Mouse (Mus musculus) heart, embryonic 13.5 days (tissue): ENCODE measurements around the gene Crip2. TPM values are rescaled to one million over a fixed set of nuclear protein-coding genes. Genes with fewer than 3 reads are reported as not detected.
A peak's percentile ranks its signal among the peaks of the same experiment; 100 is the strongest.

Experiments used
- ATAC-seq: fragments of 200-750 bp; cut with Nextera tagmentation; 2 replicates; pipeline ENCODE4 v1.8.0; 2017; ENCODE audit warnings: moderate TSS enrichment; ENCODE audit not compliant: insufficient number of reproducible peaks, low FRiP score, low TSS enrichment; ENCODE audit errors: extremely low read depth
- H3K27ac ChIP-seq: fragments of 300-500 bp; sonication (generic); replicated peaks from 2 replicates; pipeline ENCODE4 v1.5.1; 2015; ENCODE audit warnings: moderate library complexity, mild to moderate bottlenecking, inconsistent platforms
- H3K27me3 ChIP-seq: fragments of 300-500 bp; sonication (generic); replicated peaks from 2 replicates; pipeline ENCODE4 v1.6.1; 2015; ENCODE audit warnings: mild to moderate bottlenecking, inconsistent platforms
- H3K36me3 ChIP-seq: fragments of 300-500 bp; sonication (generic); 2 replicates; pipeline ENCODE4 v1.6.1; 2015; ENCODE audit warnings: mild to moderate bottlenecking, inconsistent platforms
- H3K4me1 ChIP-seq: fragments of 300-500 bp; sonication (generic); 2 replicates; pipeline ENCODE4 v1.6.1; 2015; ENCODE audit warnings: inconsistent platforms
- H3K4me2 ChIP-seq: fragments of 300-500 bp; sonication (generic); 2 replicates; pipeline ENCODE4 v1.6.1; 2015; ENCODE audit warnings: inconsistent platforms, mild to moderate bottlenecking, moderate library complexity
- H3K4me3 ChIP-seq: fragments of 300-500 bp; sonication (generic); 2 replicates; pipeline ENCODE4 v1.5.1; 2015; ENCODE audit warnings: moderate library complexity, mild to moderate bottlenecking, inconsistent platforms
- H3K9ac ChIP-seq: fragments of 300-500 bp; sonication (generic); 2 replicates; pipeline ENCODE4 v1.6.1; 2015; ENCODE audit warnings: inconsistent platforms, mild to moderate bottlenecking, moderate library complexity
- H3K9me3 ChIP-seq: fragments of 300-500 bp; sonication (generic); 2 replicates; pipeline ENCODE4 v1.6.1; 2016; ENCODE audit warnings: inconsistent platforms
- whole genome bisulfite sequencing: fragments of 180-500 bp; shearing (Covaris S2); methylation state at CpG from one replicate; pipeline ENCODE4 v1.1.7; 2015; ENCODE audit warnings: mixed read lengths; 5-methylcytosine and 5-hydroxymethylcytosine counted together
- polyA plus RNA-seq: library from polyadenylated mRNA; unstranded; fragments of >200 nt; fragmentation: Nextera tagmentation; extraction: Ambion mirVana; gene quantifications from 2 replicates; pipeline ENCODE4 v1.2.1, GENCODE M21; 2015

The Crip2 gene
- polyA plus RNA-seq, 1 experiment from 2014 or later, result 1,302 TPM

GRCm38 (mm10) chr12:113141531-113141973, 1.5 kb downstream of the Crip2 start:
- peak overlapping the region; percentile 82 for H3K4me3 ChIP-seq
- H3K9ac ChIP-seq, result peak overlapping the region; percentile 95
- no peaks in the 10 kb centered on the region for H3K27me3 ChIP-seq
- H3K4me2 ChIP-seq, result peak overlapping the region; percentile 93
- H3K36me3 ChIP-seq, result peaks cover 51% of the 10 kb centered on the region
- peaks cover 82% of the 10 kb centered on the region for H3K4me1 ChIP-seq
- H3K9me3 ChIP-seq, result no peaks in the 10 kb centered on the region
- WGBS, result 17% methylated on average over 8 of the region's 8 CpGs
- no peak for ATAC-seq
- peak overlapping the region; percentile 99 for H3K27ac ChIP-seq

DNA sequence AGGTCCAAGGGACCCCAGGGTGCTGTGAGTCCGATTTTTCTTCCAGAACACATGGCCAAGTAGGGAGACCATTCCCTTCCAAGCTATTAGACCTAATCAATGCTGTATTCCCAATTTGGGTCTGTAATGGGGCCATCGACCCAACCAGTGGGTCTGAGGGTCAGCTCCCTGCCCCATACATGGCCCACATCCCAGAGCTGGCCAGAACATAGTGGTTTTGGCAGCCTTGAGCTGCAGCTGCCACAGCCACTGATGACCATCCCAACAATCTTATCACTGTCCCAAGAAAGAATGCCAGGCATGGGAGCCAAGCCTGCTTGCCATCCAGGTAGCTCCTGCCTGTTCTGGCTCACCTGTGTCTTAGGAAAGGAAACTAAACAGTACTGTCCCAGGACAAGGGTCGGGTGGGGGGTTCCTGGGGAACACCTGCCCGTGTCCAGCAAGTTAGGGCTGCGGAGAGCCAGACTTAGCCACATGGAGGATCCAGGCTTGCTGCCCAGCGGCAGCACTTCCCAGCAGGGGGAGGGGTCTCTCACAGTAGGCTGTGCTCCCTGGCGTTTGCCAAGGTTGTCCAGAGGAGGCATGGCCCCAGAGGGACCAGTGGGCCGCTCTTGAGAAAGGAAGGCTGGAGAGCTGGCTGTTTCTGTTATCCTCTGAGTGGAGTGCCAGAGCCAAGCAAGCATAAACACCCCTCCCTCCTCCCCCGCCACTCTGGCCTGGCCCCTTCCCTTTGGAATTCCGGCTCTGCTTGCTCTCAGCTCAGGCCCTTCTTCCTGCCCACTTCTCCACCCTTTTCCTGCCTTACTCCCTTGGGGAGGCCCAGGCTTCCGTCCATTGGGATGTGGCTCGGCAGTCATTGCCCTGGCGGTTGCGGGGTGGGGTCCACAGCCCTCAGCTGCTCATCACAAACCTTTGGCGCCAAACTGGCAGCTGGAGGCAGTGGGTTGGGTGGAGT, 2.3 kb downstream of the Crip2 start:
- H3K9ac ChIP-seq, result peak overlapping the region; percentile 95
- 6% methylated on average over 15 of the region's 15 CpGs for WGBS
- peak overlapping the region; percentile 99 for H3K27ac ChIP-seq
- peaks cover 43% of the 10 kb centered on the region for H3K36me3 ChIP-seq
- H3K9me3 ChIP-seq, result no peaks in the 10 kb centered on the region
- no peaks in the 10 kb centered on the region for H3K27me3 ChIP-seq
- peaks cover 82% of the 10 kb centered on the region for H3K4me1 ChIP-seq
- H3K4me2 ChIP-seq, result peak overlapping the region; percentile 93
- ATAC-seq, result peak; percentile 35
- H3K4me3 ChIP-seq, result peak overlapping the region; percentile 82

DNA sequence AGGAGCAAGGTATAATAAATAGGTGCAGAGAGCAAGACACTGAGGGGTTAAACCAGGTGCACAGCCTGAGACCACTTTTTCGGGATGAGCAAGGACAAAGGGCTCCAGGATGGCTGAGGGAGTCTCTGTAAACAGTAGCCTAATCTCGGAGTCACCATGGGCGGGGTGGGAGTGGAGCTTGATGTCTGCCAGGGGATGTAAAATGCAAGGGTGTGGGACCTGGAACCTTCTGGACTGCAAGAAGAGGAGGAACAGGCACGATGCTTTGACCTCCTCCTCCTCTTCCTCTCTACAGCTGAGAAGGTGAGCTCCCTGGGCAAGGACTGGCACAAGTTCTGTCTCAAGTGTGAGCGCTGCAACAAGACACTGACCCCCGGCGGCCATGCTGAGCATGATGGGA, 3.1 kb downstream of the Crip2 start:
- Histone ChIP-seq H3K27ac (peak overlapping the region; percentile 99), H3K9me3 (no peaks in the 10 kb centered on the region), H3K4me2 (peak overlapping the region; percentile 93), H3K36me3 (peaks cover 36% of the 10 kb centered on the region), H3K4me1 (peaks cover 83% of the 10 kb centered on the region), H3K9ac (peak overlapping the region; percentile 95), H3K4me3 (peak overlapping the region; percentile 82), H3K27me3 (no peaks in the 10 kb centered on the region)
- no peak for ATAC-seq
- WGBS, result 32% methylated on average over 7 of the region's 7 CpGs

GRCm38 (mm10) chr12:113144001-113144756, 4.1 kb downstream of the Crip2 start:
- Histone ChIP-seq H3K9me3 (no peaks in the 10 kb centered on the region), H3K27me3 (no peaks in the 10 kb centered on the region), H3K4me2 (peak overlapping the region; percentile 93), H3K27ac (peak overlapping the region; percentile 99), H3K4me1 (peaks cover 83% of the 10 kb centered on the region), H3K36me3 (peaks cover 34% of the 10 kb centered on the region), H3K4me3 (peak overlapping the region; percentile 82), H3K9ac (peak overlapping the region; percentile 95)
- 71% methylated on average over 20 of the region's 20 CpGs for WGBS
- ATAC-seq, result no peak

GRCm38 (mm10) chr12:113144886-113145285, 4.8 kb downstream of the Crip2 start:
- Histone ChIP-seq H3K9me3 (no peaks in the 10 kb centered on the region), H3K4me3 (no peak overlapping the region), H3K36me3 (peaks cover 34% of the 10 kb centered on the region), H3K27ac (peak overlapping the region; percentile 99), H3K27me3 (no peaks in the 10 kb centered on the region), H3K4me2 (peak overlapping the region; percentile 93; the same call in 1 of the 2 replicates), H3K4me1 (peaks cover 80% of the 10 kb centered on the region), H3K9ac (peak overlapping the region; percentile 95)
- 80% methylated on average over 16 of the region's 16 CpGs for WGBS
- ATAC-seq, result no peak

DNA sequence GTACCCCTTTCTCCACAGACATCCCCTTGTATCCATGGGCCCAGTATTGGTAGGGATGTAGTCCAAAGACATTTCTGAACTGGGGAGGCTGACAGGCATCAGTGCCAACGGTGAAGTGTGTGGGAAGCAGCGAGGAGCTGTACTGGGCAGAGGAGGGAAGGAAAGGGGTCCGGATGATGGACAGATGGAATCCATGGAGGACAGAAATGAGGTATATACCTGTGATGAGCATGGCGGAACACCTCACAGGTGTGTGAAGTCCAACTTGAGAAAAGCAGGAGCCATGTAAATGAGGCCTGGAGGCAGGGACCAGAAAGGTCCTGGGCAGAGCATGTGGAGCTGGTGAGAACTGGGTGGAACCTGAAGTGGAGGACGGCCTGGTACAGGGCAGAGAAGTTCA, 5.6 kb downstream of the Crip2 start:
- H3K27me3 ChIP-seq, result no peaks in the 10 kb centered on the region
- H3K4me3 ChIP-seq, result no peak overlapping the region
- no peaks in the 10 kb centered on the region for H3K9me3 ChIP-seq
- H3K4me1 ChIP-seq, result peaks cover 86% of the 10 kb centered on the region
- no peak overlapping the region for H3K4me2 ChIP-seq
- H3K27ac ChIP-seq, result no peak overlapping the region; the same call in 1 of the 2 replicates
- WGBS, result 79% methylated on average over 5 of the region's 5 CpGs
- ATAC-seq, result no peak
- H3K36me3 ChIP-seq, result peaks cover 34% of the 10 kb centered on the region
- peak overlapping the region; percentile 95 for H3K9ac ChIP-seq

DNA sequence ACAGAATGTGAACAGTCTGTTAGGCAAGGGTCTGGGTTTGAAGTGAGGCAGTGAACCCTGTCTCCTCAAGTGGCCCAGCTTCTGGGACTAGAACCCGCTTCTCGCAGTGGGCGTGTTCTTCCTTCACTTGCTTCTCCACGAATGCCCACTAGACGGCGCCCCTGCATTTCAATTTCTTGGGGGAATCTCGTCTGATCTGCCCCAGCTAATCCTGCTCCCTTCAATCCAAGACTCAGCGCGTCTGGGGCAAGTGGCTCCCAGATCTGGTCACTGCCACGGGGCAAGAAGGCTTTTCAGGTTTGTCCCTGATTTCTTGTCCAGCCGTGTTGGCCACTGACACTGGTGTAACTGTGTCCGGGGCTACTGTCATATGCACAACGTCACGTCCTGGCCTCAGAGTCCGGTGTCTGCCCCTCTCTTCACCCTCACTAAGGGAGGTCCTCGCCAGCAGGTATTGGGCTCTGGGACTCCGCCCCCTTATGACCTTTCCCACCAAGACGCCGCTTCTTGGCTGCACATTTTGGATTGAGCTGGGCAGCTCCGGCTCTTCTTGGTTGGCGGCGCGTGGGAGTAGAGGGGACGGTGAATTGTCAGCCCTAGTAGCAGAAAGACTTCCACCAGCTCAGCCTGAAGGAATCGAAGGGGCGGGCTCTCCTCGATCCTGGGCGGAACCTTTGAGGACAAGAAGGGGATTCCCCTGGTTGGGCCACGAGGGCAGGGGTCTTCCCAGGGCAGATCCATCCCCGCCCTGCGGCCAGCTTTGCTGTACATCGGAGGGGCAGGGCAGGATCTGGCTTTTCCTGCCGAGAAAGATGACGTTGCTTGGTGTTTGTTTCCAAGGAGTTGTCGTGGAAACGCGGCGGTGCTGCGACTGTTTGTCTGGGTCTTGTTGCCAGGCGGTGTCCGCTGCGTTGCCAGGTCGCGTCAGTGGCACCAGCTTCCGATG, 6.3 kb downstream of the Crip2 start, which contains the start of gene Crip1:
Crip1 (plus strand) TSS at position 205 of the 946 bp plus-strand sequence.
- Histone ChIP-seq H3K27ac (peak within 1 kb of the TSS; percentile 74), H3K4me2 (peak within 1 kb of the TSS; percentile 51), H3K4me1 (peaks cover 94% of the 10 kb centered on the region), H3K9ac (peak within 1 kb of the TSS; percentile 95), H3K27me3 (no peaks in the 10 kb centered on the region), H3K4me3 (peak within 1 kb of the TSS; percentile 30), H3K36me3 (peaks cover 34% of the 10 kb centered on the region), H3K9me3 (no peaks in the 10 kb centered on the region)
- no peak for ATAC-seq
- WGBS, result 9% methylated on average over 45 of the region's 45 CpGs

DNA sequence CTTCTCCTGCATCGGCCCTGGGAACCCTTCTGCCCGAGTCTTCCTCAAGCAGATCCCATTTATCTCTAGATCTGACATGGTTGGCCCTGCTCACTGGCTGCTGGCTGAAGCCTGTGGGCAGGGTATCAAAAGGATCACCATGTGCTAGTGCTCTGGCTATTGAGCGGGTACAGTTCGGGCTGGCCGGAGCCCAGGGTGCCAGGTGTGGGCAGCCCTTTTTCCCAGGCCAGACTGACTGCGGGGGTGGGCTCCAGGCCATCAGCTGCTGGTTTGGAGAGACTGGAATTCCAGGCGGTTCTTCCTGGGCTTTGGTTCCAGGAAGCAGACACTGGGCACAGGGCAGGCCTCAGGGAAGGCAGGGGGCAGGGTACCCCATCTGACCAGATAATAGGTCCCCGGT, 7.4 kb downstream of the Crip2 start:
- Histone ChIP-seq H3K4me3 (no peak overlapping the region), H3K9ac (peak overlapping the region; percentile 56), H3K27me3 (no peaks in the 10 kb centered on the region), H3K4me1 (peaks cover 91% of the 10 kb centered on the region), H3K9me3 (no peaks in the 10 kb centered on the region), H3K36me3 (peaks cover 34% of the 10 kb centered on the region), H3K4me2 (no peak overlapping the region), H3K27ac (peak overlapping the region; percentile 74)
- WGBS, result 58% methylated on average over 8 of the region's 8 CpGs
- no peak for ATAC-seq

- H3K9ac ChIP-seq, result no peak overlapping the region
- 44% methylated on average over 16 of the region's 16 CpGs for WGBS
These were observed 8.5 kb downstream of the Crip2 start for GRCm38 (mm10) chr12:113148381-113149035.

DNA sequence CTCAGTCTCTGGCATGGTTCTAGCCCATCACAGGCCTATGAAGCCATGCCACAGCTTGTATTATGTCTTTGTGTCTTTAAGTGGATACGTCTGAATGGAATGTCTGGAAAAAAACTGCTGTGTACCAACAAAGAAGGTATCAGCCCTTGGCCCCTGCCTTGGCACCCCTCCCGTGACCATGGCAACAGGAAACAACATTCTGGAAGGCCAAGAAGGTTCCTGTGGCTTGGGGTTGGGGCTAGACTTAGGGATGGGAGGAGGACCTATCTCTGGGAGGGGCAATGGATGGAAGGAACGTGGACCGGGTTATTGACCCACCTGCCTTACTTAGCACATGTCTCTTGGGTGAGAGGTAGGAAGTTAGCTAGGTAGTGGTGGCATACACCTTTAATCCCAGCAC, 9.3 kb downstream of the Crip2 start:
- 59% methylated on average over 4 of the region's 4 CpGs for WGBS
- Histone ChIP-seq H3K4me2 (no peak overlapping the region), H3K4me1 (peaks cover 83% of the 10 kb centered on the region), H3K9ac (no peak overlapping the region), H3K4me3 (no peak overlapping the region), H3K36me3 (peaks cover 21% of the 10 kb centered on the region), H3K9me3 (no peaks in the 10 kb centered on the region), H3K27ac (no peak overlapping the region), H3K27me3 (no peaks in the 10 kb centered on the region)
- ATAC-seq, result no peak

More at GRCm38 (mm10) chr12:113148381-113149035, 8.5 kb downstream of the Crip2 start:
- peaks cover 91% of the 10 kb centered on the region for H3K4me1 ChIP-seq
- H3K27ac ChIP-seq, result peak overlapping the region; percentile 74; the same call in 1 of the 2 replicates
- no peak for ATAC-seq
- H3K27me3 ChIP-seq, result no peaks in the 10 kb centered on the region
- peaks cover 29% of the 10 kb centered on the region for H3K36me3 ChIP-seq
- H3K9me3 ChIP-seq, result no peaks in the 10 kb centered on the region
- H3K4me3 ChIP-seq, result no peak overlapping the region
- H3K4me2 ChIP-seq, result no peak overlapping the region
